Mouse (Mus musculus): Measurements from ENCODE around the gene Bag6. TPM values are rescaled to one million over a fixed set of nuclear protein-coding genes. Genes with fewer than 3 reads are reported as not detected.
A peak's percentile ranks its signal among the peaks of the same experiment; 100 is the strongest.

The Bag6 gene
- total RNA-seq, 1 experiment from 2014 or later: 104 TPM

DNA sequence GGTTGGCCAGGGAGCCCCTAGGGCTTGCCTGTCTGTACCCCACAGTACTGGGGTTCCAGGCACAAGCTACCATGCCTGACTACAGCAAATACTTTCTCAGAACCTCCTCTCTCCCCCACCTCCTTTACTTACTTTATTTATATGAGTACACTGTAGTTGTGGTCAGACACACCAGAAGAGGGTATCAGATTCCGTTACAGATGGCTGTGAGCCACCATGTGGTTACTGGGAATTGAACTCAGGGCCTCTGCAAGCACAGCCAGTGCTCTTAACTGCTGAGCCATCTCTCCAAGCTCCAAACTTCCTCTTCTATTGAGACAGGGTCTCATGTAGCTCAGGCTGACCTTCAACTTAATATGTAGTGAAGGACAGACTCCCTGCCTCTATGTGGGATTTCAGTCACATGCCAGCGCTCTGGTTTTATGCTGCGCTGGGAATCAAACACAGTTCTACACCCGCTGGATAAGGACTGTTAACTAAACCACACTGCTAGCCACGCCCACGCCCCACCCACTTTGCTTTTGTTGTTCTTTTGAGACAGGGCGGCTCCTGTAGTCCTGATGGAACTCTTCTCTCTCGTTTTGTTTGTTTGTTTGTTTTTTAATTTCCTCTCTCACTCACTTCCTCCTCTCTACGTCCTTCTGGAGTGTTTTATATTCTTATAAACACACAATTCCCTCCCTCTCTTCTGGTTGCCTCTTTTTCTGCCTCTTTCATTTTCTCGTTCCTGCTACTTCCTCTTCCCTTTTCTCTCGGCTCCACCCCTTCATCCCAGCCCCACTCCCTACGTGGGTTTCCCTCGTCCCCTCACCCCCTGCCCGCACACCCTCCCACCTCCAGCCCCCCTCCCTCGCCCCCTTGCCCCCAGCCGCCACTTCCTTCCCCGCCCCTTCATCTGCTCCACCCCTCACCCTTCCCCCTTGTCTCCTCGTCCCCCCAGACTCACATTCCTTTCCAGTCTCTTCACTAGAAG lies 50.9 kb downstream of the Bag6 start:
- ATAC-seq (replicated peaks; ENCODE audit: insufficient number of reproducible peaks, low FRiP score, low TSS enrichment, poor library complexity, severe bottlenecking): peak; percentile 18

DNA sequence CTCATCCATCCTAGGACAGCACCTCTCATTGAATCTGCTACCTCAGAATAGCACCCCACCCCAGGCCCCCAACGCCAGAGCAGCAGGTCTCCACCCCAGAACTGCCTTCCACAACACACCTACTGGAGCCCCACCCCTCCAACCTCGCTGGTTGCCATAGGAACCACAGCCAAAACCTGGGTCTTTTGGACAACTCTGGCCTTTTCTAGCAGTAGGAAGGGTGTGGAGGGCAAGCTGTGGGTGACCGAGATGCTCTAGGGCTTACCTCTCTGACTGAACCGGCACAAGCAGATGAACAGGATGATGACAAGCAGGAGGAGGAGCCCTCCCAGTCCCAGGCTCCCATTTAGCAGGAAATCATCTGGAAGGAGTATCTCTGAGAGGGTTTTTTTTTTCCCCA lies 51.7 kb downstream of the Bag6 start:
- ATAC-seq (replicated peaks; ENCODE audit: insufficient number of reproducible peaks, low FRiP score, low TSS enrichment, poor library complexity, severe bottlenecking): peak; percentile 29; the same call in 1 of the 2 replicates

DNA sequence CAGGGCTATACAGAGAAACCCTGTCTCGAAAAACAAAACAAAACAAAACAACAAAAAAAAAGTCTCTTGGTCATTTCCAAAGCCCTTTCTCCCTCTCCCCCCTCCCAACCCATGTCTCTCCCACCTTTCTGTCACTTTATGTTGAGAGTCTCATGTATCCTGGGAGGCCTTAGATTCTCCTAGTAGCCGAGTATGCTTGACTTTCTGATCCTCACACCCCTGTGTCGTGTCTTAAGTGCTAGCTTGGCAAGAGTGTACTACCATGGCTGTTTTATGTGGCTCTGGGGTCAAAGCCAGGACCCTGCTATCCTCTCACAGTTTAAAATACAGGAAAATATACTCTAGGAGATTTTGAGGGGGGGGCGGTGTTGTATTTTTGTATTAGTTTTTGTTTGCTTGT lies 52.4 kb downstream of the Bag6 start:
- no peak for ATAC-seq (replicated peaks; ENCODE audit: insufficient number of reproducible peaks, low FRiP score, low TSS enrichment, poor library complexity, severe bottlenecking)

DNA sequence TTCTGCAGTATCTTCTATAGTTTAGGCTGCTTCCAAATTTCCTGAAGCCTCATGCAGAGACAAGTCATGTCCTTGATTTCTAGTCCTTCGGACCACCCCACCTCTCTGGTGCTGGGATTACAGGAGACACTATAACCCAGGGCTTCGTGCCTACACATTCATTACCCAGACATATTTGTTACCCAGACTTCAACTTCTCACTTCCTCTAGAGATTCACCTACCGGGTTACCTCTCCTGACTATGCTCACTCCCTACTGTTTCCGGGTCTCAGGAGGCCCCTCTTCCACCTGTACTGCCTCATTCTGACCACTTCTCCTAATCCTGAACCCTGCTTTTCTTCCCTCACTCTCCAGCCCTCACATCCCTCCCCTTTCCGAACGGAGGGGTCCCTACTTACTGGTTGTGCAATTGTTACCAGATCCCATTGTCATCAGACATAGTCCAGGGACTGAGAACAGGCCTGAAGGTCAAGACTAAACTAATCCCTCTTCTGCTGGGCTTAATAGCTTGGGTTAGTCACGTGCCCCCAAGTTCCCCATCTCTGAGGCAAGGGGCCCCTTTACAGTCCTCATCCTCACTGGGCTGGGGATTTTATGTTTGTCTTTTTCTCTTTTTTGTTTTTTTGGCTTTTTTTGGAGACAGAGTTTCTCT lies 53.1 kb downstream of the Bag6 start, which contains the start of gene Lst1:
Gene Lst1, minus strand, starts transcription at position 481 of the 652 bp plus-strand sequence.
- peak; percentile 54 for ATAC-seq (replicated peaks; ENCODE audit: insufficient number of reproducible peaks, low FRiP score, low TSS enrichment, poor library complexity, severe bottlenecking)

DNA sequence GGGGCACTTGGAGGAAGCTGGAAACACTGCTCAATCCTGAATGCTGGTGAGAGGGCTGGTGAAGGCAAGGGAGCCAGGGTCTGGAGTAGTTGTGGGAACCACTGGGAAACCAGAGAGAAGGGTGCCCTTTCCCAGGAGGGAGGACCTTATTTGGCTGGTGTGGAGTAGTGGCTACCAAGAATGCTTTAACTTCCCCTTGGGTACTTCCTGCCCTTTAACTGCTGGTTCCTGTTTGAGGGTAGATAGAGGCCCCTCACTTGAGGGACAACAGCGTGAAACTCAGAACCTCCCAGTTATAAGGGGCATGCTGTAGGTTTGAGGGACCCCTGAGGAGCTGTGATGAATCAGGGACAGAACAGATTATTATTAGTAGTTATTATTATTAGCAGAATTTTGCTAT lies 54.2 kb downstream of the Bag6 start:
- peak; percentile 52 for ATAC-seq (replicated peaks; ENCODE audit: insufficient number of reproducible peaks, low FRiP score, low TSS enrichment, poor library complexity, severe bottlenecking)

DNA sequence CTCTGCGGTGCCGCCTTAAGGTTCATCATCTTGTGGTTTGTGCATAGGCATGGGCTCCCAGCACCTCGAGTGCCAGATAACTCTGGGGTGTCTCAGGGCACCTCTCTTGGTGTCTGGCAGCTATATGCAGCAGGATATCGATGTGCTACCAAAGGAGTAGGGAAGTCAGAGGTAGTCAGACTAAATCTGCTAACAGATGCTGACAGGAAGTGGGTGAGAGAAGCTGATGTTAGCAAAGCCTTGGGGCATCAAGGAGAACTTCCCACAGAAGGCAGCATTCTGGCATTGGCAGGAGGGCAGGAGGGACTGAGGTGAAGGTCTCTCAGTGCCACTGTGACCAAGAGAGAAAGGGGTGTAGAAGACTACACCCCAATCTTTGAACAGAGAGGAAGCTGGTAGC lies 55.1 kb downstream of the Bag6 start:
- ATAC-seq (replicated peaks; ENCODE audit: insufficient number of reproducible peaks, low FRiP score, low TSS enrichment, poor library complexity, severe bottlenecking): peak; percentile 6; the same call in 1 of the 2 replicates

DNA sequence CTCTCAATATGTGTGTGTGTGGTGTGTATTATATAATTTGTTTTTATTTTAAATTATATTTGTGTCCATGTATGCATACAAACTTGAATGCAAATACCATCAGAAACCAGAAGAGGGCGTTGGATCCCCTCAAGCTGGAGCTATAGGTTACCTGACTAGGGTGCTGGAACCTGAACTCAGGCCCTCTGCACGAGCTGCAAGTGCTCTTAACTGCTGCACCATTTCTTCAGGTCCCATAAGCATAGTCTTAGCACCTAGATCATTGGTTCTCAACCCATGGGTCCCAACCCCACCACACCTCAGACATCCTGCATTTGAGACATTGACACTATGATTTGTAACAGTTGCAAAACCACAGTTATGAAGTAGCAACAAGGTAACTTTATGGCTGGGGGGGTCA lies 56.7 kb downstream of the Bag6 start:
- no peak for ATAC-seq (replicated peaks; ENCODE audit: insufficient number of reproducible peaks, low FRiP score, low TSS enrichment, poor library complexity, severe bottlenecking)

DNA sequence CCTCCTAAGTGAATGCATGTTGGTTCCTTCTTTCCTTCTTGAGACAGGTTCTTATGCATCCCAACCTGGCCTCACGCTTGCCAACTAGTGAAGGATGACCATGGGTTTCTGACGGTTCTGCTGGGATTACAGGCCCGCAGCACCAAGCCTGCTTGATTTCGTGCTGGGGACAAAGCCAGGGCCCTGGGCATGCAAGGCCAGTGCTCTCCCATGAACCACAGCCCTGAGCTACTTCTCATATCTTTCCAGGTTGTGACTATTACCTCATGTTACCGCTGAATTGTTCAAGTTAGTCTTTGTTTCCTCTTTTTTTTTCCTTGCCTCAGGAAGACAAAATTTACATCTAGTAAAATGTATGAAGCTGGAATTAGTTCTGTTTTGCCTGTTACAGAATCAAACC lies 57.9 kb downstream of the Bag6 start:
- ATAC-seq (replicated peaks; ENCODE audit: insufficient number of reproducible peaks, low FRiP score, low TSS enrichment, poor library complexity, severe bottlenecking): peak; percentile 40

DNA sequence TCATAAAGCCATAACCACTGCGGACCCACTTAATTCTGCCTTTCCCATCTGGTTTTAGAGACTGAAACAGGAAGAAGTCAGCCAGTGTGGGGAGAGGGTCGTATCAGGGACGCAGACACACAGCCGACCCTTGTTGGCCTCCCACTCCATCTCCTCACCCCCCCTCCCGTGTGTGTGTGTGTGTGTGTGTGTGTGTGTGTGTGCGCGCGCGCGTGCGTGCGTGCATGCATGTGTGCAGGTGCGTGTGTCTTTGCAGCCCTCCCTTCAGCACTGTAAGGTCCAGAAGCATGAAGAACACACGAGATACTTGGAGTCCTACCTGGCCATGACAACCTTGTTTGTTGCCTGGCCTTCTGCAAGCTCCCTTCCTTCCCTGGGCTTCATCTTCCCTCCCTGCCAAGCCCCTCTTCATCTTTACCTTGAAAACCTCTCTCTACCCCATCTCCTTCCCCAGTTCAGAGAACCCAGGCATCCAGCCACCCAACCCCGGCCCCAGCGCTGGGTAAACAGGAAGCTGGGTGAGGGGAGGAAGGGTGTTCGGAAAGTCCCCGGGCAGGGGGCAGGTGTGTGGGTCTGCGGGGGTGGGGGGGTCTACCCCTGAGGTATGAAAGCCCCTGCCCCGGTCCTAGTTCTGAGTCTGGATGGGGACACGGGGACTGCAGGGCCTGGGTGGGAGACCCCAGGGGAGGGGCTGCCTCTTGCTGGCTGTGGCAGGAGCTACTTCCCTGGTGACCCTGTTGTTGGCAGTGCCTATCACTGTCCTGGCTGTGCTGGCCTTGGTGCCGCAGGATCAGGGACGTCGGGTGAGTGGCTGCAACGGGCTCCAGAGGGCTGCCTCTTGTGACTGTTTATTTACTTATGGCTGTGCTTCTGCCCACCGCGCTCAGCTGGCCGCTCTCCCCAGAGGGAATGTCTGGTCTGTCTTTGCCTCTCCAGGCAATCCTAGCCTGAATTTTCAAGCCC lies 59.2 kb downstream of the Bag6 start, which contains the start of gene Ltb:
Gene Ltb, plus strand, starts transcription at position 559 of the 963 bp plus-strand sequence.
- ATAC-seq (replicated peaks; ENCODE audit: insufficient number of reproducible peaks, low FRiP score, low TSS enrichment, poor library complexity, severe bottlenecking): no peak

DNA sequence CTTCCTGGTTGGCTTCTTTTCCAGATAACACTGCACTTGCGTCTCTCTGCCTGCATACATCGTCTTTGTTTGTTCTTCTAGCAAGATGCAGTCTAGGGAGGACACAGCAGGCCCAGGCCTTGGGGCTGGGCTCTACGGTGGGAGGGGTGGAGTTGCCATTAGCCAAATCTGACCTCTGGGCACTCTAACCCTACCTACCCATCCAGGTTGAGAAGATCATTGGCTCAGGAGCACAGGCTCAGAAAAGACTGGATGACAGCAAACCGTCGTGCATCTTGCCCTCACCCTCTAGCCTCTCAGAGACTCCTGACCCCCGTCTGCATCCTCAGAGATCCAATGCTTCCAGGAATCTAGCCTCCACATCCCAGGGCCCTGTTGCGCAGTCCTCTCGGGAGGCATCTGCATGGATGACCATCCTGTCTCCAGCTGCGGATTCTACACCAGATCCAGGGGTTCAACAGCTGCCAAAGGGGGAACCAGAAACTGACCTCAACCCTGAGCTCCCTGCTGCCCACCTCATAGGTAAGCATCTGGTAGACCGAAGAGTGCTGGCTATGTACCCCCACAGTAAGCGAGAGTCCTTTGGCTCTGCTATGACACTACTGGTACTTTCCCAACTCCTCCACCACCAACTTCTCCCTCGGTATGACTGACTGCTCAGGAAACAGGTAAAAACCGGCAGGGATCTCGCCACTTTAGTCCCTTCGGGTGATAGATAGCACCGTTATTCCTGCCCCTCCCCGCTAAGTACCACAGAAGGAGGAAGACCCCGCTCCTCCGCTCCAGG lies 60.1 kb downstream of the Bag6 start:
- ATAC-seq (replicated peaks; ENCODE audit: insufficient number of reproducible peaks, low FRiP score, low TSS enrichment, poor library complexity, severe bottlenecking): peak; percentile 11

DNA sequence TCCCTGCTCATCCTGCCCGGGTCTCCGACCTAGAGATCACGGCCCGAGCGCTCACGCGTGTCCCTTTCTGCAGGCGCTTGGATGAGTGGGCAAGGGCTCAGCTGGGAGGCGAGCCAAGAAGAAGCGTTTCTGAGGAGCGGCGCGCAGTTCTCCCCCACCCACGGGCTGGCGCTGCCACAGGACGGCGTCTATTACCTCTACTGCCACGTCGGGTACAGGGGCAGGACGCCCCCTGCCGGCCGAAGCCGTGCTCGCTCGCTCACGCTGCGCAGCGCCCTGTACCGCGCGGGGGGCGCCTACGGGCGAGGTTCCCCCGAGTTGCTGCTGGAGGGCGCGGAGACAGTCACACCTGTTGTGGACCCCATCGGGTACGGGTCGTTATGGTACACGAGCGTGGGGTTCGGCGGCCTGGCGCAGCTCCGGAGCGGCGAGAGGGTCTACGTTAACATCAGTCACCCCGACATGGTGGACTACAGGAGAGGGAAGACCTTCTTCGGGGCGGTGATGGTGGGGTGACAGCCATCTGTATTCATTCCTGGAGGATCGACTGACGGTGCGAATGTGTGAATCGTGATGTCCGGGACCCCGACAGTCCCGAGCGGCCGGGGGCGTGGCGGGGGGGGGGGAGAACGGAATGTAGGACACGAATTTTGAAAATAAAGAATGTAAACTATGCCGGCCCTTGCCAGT lies 60.8 kb downstream of the Bag6 start:
- peak; percentile 60 for ATAC-seq (replicated peaks; ENCODE audit: insufficient number of reproducible peaks, low FRiP score, low TSS enrichment, poor library complexity, severe bottlenecking)

DNA sequence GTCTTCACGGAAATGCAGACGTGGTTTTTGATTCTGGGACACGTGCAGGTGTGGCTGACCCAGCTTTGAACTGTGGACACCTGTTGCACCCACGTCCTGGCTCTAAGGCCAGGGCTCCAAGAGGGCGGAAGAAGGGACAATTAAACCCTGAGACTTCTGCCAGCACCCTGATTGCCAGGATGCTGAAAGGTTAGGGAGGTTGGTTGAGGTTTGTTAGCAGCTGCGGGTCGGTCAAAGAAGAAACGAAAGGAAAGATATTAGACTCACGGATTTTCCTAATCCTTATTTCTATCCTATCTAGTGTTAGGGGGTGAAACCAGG lies 61.3 kb downstream of the Bag6 start:
- no peak for ATAC-seq (replicated peaks; ENCODE audit: insufficient number of reproducible peaks, low FRiP score, low TSS enrichment, poor library complexity, severe bottlenecking)

Other genes with a start within 250 kb of the Bag6 start
- gene C2, start 236.9 kb upstream of the Bag6 start, total RNA-seq (2017): not detected in 3 replicates
- gene Ehmt2, start 236.7 kb upstream of the Bag6 start, total RNA-seq (2017): 92.4 to 105 TPM (median 102 TPM) in 3 replicates
- not detected in 3 replicates for gene Slc44a4, start 220.7 kb upstream of the Bag6 start, total RNA-seq (2017)
- 29.6 to 39.9 TPM (median 37.2 TPM) in 3 replicates for gene Neu1, start 203.9 kb upstream of the Bag6 start, total RNA-seq (2017)
- 12.5 to 375 TPM (median 15.8 TPM) in 3 replicates for gene Hspa1b, start 175.9 kb upstream of the Bag6 start, total RNA-seq (2017)
- gene Gm20481, start 165.3 kb upstream of the Bag6 start, total RNA-seq (2017): 1.4 TPM in 1 of 3 replicates, not detected in the others
- gene Hspa1a, start 163.0 kb upstream of the Bag6 start, total RNA-seq (2017): 4.9 to 201 TPM (median 8.6 TPM) in 3 replicates
- gene Hspa1l, start 162.5 kb upstream of the Bag6 start, total RNA-seq (2017): 1.1 to 1.7 TPM in 2 of 3 replicates, not detected in the other
- gene Lsm2, start 153.3 kb upstream of the Bag6 start, total RNA-seq (2017): 9.3 to 13.9 TPM (median 10.6 TPM) in 3 replicates
- 89.9 to 126 TPM (median 116 TPM) in 3 replicates for gene Vars, start 134.2 kb upstream of the Bag6 start, total RNA-seq (2017)
- gene Vwa7, start 118.6 kb upstream of the Bag6 start, total RNA-seq (2017): not detected in 3 replicates
- gene Sapcd1, start 107.2 kb upstream of the Bag6 start, total RNA-seq (2017): 1.2 TPM in 1 of 3 replicates, not detected in the others
- 0.76 to 1.6 TPM in 2 of 3 replicates, not detected in the other for gene Msh5, start 88.4 kb upstream of the Bag6 start, total RNA-seq (2017)
- 356 to 514 TPM (median 477 TPM) in 3 replicates for gene Clic1, start 85.2 kb upstream of the Bag6 start, total RNA-seq (2017)
- 1.1 TPM in 1 of 3 replicates, not detected in the others for gene Ddah2, start 76.1 kb upstream of the Bag6 start, total RNA-seq (2017)
- gene Ly6g6c, start 69.8 kb upstream of the Bag6 start, total RNA-seq (2017): not detected in 3 replicates
- gene Mpig6b, start 69.0 kb upstream of the Bag6 start, total RNA-seq (2017): 0.57 to 3.1 TPM (median 0.75 TPM) in 3 replicates
- not detected in 3 replicates for gene Ly6g6e, start 58.3 kb upstream of the Bag6 start, total RNA-seq (2017)
- gene Ly6g6d, start 57.1 kb upstream of the Bag6 start, total RNA-seq (2017): 2.3 TPM in 1 of 3 replicates, not detected in the others
- gene Ly6g6f, start 49.6 kb upstream of the Bag6 start, total RNA-seq (2017): 0.39 TPM in 1 of 3 replicates, not detected in the others
- 24.3 to 47.0 TPM (median 28.3 TPM) in 3 replicates for gene Abhd16a, start 45.9 kb upstream of the Bag6 start, total RNA-seq (2017)
- not detected in 3 replicates for gene Ly6g5c, start 26.9 kb upstream of the Bag6 start, total RNA-seq (2017)
- not detected in 3 replicates for gene Ly6g5b, start 19.8 kb upstream of the Bag6 start, total RNA-seq (2017)
- 62.4 to 126 TPM (median 65.8 TPM) in 3 replicates for gene Gpank1, start 13.7 kb upstream of the Bag6 start, total RNA-seq (2017)
- 188 to 293 TPM (median 226 TPM) in 3 replicates for gene Csnk2b, start 13.1 kb upstream of the Bag6 start, total RNA-seq (2017)
- gene D17H6S53E, start 8.8 kb upstream of the Bag6 start, total RNA-seq (2017): 33.5 to 43.7 TPM (median 42.6 TPM) in 3 replicates
- gene Apom, start 3.1 kb upstream of the Bag6 start, total RNA-seq (2017): 1.4 TPM in 1 of 3 replicates, not detected in the others
- gene Prrc2a, start 29.7 kb downstream of the Bag6 start, total RNA-seq (2017): 21.3 to 57.6 TPM (median 32.1 TPM) in 3 replicates
- 20.7 to 64.8 TPM (median 31.9 TPM) in 3 replicates for gene Aif1, start 40.9 kb downstream of the Bag6 start, total RNA-seq (2017)
- 763 to 1,006 TPM (median 964 TPM) in 3 replicates for gene Lst1, start 53.3 kb downstream of the Bag6 start, total RNA-seq (2017)
- gene Ltb, start 59.3 kb downstream of the Bag6 start, total RNA-seq (2017): 38.1 to 48.1 TPM (median 38.4 TPM) in 3 replicates
- gene Tnf, start 66.8 kb downstream of the Bag6 start, total RNA-seq (2017): 37.0 to 62.7 TPM (median 38.1 TPM) in 3 replicates
- gene Lta, start 70.2 kb downstream of the Bag6 start, total RNA-seq (2017): 1.7 TPM in 1 of 3 replicates, not detected in the others
- gene Gm16181, start 85.7 kb downstream of the Bag6 start, total RNA-seq (2017): 0.64 to 2.9 TPM (median 2.7 TPM) in 3 replicates
- 1.4 to 6.5 TPM (median 2.6 TPM) in 3 replicates for gene Atp6v1g2, start 98.5 kb downstream of the Bag6 start, total RNA-seq (2017)
- 3.6 to 10.9 TPM (median 5.1 TPM) in 3 replicates for gene Nfkbil1, start 100.6 kb downstream of the Bag6 start, total RNA-seq (2017)
- 98.8 to 141 TPM (median 101 TPM) in 3 replicates for gene Ddx39b, start 106.6 kb downstream of the Bag6 start, total RNA-seq (2017)
- 2,987 to 4,272 TPM (median 3,836 TPM) in 3 replicates for gene H2-D1, start 127.6 kb downstream of the Bag6 start, total RNA-seq (2017)
- gene H2-Q1, start 185.2 kb downstream of the Bag6 start, total RNA-seq (2017): 0.11 to 0.38 TPM in 2 of 3 replicates, not detected in the other
- not detected in 3 replicates for gene H2-Q2, start 207.1 kb downstream of the Bag6 start, total RNA-seq (2017)
- gene H2-Q4, start 244.4 kb downstream of the Bag6 start, total RNA-seq (2017): 159 to 219 TPM (median 177 TPM) in 3 replicates